Comparison of ENCODE assay signal across 9 mouse cellular contexts in genomic region chr16:63958154-63958553, GRCm38 (mm10).
DNase-seq lines count a peak whose midpoint lies in the region; ATAC-seq and TF ChIP-seq lines count a peak whose summit lies in the region.
"Had no signal": no experiment of that assay in that cellular context is flagged by ENCODE, and none has a peak within 500 bp of the region (broad histone marks: within the 10 kb centered on the region; RNA-seq: fewer than 3 reads in every experiment).

No protein-coding gene starts in this region.

- POLR2A ChIA-PET in Patski (lab: Charles Lee): no interaction called here

- H3K27ac ChIP-seq in embryonic facial prominence, embryonic 13.5 days: peak overlapping the region; percentile 48
- H3K27ac ChIP-seq in hindbrain, postnatal 0 days: no peak overlapping the region
- H3K27ac ChIP-seq in midbrain, embryonic 13.5 days: no peak overlapping the region

- no peaks in the 10 kb centered on the region for H3K27me3 ChIP-seq in Patski
- no peaks in the 10 kb centered on the region for H3K27me3 ChIP-seq in embryonic facial prominence, embryonic 13.5 days
- no peaks in the 10 kb centered on the region for H3K27me3 ChIP-seq in hindbrain, postnatal 0 days (ENCODE audit: insufficient read depth, low read length)
- no peaks in the 10 kb centered on the region for H3K27me3 ChIP-seq in midbrain, embryonic 13.5 days

- no peaks in the 10 kb centered on the region for H3K36me3 ChIP-seq in embryonic facial prominence, embryonic 13.5 days
- H3K36me3 ChIP-seq in hindbrain, postnatal 0 days (ENCODE audit: insufficient read depth, low read length): no peaks in the 10 kb centered on the region
- H3K36me3 ChIP-seq in midbrain, embryonic 13.5 days: no peaks in the 10 kb centered on the region

- CTCF ChIA-PET in Patski (lab: Charles Lee): no interaction called here

- 7% methylated on average over 6 of the region's 6 CpGs for WGBS in embryonic facial prominence, embryonic 13.5 days
- 17% methylated on average over 6 of the region's 6 CpGs for WGBS in hindbrain, postnatal 0 days
- 4% methylated on average over 6 of the region's 6 CpGs for WGBS in midbrain, embryonic 13.5 days

- DNase-seq in Patski (ENCODE audit: low read depth, low spot score): peak; percentile 83
- DNase-seq in hindbrain, postnatal 0 days (ENCODE audit: low spot score): peak; percentile 20
- no peak for DNase-seq in heart, postnatal 4 days
- DNase-seq in adrenal gland, postnatal 25 days: no peak
- DNase-seq in T-cell, adult 2 months (ENCODE audit: low spot score): no peak
- no peak for DNase-seq in ovary, postnatal 36 days (ENCODE audit: low spot score)
- DNase-seq: gastrocnemius, postnatal 36 days had no signal

- TF ChIP-seq CTCF in Patski (IDR thresholded peaks at IDR 0.05): no peak
- no peak for TF ChIP-seq CTCF in hindbrain, postnatal 0 days (IDR thresholded peaks at IDR 0.05; ENCODE audit: low read depth)

- no peak overlapping the region for H3K9ac ChIP-seq in embryonic facial prominence, embryonic 13.5 days
- H3K9ac ChIP-seq in hindbrain, postnatal 0 days (replicated peaks; ENCODE audit: low read length): peak overlapping the region; percentile 24; the same call in 1 of the 2 replicates
- H3K9ac ChIP-seq in midbrain, embryonic 13.5 days (replicated peaks): no peak overlapping the region

- in situ Hi-C loops in Patski (cut with MboI; ENCODE audit: low pct_unique_long_range_greater_than_20kb): no loop called here

- no peaks in the 10 kb centered on the region for H3K4me1 ChIP-seq in embryonic facial prominence, embryonic 13.5 days
- no peaks in the 10 kb centered on the region for H3K4me1 ChIP-seq in hindbrain, postnatal 0 days (ENCODE audit: insufficient read depth, low read length)
- H3K4me1 ChIP-seq in midbrain, embryonic 13.5 days (replicated peaks): peaks cover 5% of the 10 kb centered on the region; the same call in 1 of the 2 replicates

- peak; percentile 99 for ATAC-seq in Patski
- no peak for ATAC-seq in embryonic facial prominence, embryonic 13.5 days (ENCODE audit: insufficient number of reproducible peaks, insufficient read depth, low FRiP score, low TSS enrichment, low read depth)
- ATAC-seq in hindbrain, postnatal 0 days: peak; percentile 45; the same call in 1 of the 2 replicates
- ATAC-seq in midbrain, embryonic 13.5 days: peak; percentile 81; the same call in 1 of the 2 replicates

- H3K4me2 ChIP-seq in embryonic facial prominence, embryonic 13.5 days: peak overlapping the region; percentile 47
- H3K4me2 ChIP-seq in hindbrain, postnatal 0 days (ENCODE audit: low read depth, low read length): peak overlapping the region; percentile 48
- peak overlapping the region; percentile 33 for H3K4me2 ChIP-seq in midbrain, embryonic 13.5 days (replicated peaks)

- peak overlapping the region; percentile 20 for H3K4me3 ChIP-seq in embryonic facial prominence, embryonic 13.5 days
- peak overlapping the region; percentile 19; the same call in 1 of the 2 replicates for H3K4me3 ChIP-seq in hindbrain, postnatal 0 days (ENCODE audit: low read length)
- H3K4me3 ChIP-seq in midbrain, embryonic 13.5 days (replicated peaks): peak overlapping the region; percentile 4; the same call in 1 of the 2 replicates

- H3K9me3 ChIP-seq in embryonic facial prominence, embryonic 13.5 days: no peaks in the 10 kb centered on the region
- H3K9me3 ChIP-seq in hindbrain, postnatal 0 days (ENCODE audit: low read length): no peaks in the 10 kb centered on the region
- no peaks in the 10 kb centered on the region for H3K9me3 ChIP-seq in midbrain, embryonic 13.5 days

Comparison
In these comparisons a context has a peak if more than half of its experiments do, and no peak if none do; other contexts are left out.
1. DNase-seq: peak in Patski (single experiment) and hindbrain, postnatal 0 days (single experiment); none in heart, postnatal 4 days (single experiment), adrenal gland, postnatal 25 days (single experiment), T-cell, adult 2 months (single experiment) and ovary, postnatal 36 days (single experiment).
2. Peak in every context shown above with its lines, with median percentiles within 50 percentile points of each other: H3K4me2 ChIP-seq and H3K4me3 ChIP-seq.